Comparison of ENCODE assay signal across 22 mouse cellular contexts in the genomic region with DNA sequence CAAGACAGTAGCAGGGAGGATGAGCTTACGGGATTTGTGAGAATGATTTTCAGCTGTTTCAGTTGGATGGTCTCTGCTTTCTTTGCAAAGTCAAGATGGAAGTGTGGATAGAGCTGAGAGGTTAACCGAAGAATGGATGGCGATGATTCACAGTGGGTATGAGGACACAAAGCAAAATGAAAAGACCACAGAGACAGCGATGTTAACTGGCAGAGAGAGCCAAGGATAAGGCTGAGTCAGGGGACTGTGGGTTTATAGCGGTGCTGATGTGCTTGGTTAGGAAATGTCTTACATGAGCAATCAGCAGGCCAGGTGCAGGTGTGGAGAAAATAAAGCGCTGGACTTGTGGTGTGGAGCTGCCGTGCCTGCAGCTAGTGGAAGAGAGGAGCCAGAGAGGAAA.
DNase-seq lines count a peak whose midpoint lies in the region; ATAC-seq and TF ChIP-seq lines count a peak whose summit lies in the region.
"Had no signal": no experiment of that assay in that cellular context is flagged by ENCODE, and none has a peak within 500 bp of the region (broad histone marks: within the 10 kb centered on the region; RNA-seq: fewer than 3 reads in every experiment).

No protein-coding gene starts in this region.

- CTCF ChIA-PET in Patski (lab: Charles Lee): interaction anchor here (1.0 to 1.9 kb wide), 8 partner anchors 8 to 175 kb away, joined by 3 to 7 read pairs (median 3); no protein-coding TSS in a partner anchor

- H3K27me3 ChIP-seq in Patski: no peaks in the 10 kb centered on the region
- H3K27me3 ChIP-seq: CH12.LX; embryonic facial prominence, embryonic 13.5 days; embryonic facial prominence, embryonic 15.5 days; forebrain, embryonic 12.5 days had no signal

- peak; percentile 34 for DNase-seq in 3134 (ENCODE audit: extremely low read depth, insufficient read length, low spot score)
- peak; percentile 6 for DNase-seq in 416B (ENCODE audit: low read depth)
- no peak for DNase-seq in Patski (ENCODE audit: low read depth, low spot score)
- DNase-seq in gastrocnemius, adult 18-20 months (ENCODE audit: low spot score): no peak
- DNase-seq in layer of hippocampus, adult 9-10 months (ENCODE audit: low spot score): no peak
- DNase-seq: adrenal gland, adult 2 months; adrenal gland, postnatal 10 days; adrenal gland, postnatal 25 days; cerebellum, adult 11 months; cerebellum, adult 18-20 months; cerebellum, adult 8-10 months; cerebellum, adult 9-11 months; cerebellum, postnatal 14 days; cerebellum, postnatal 36 days; embryo, embryonic 11 days had no signal

- peak; percentile 73 for ATAC-seq in Patski
- ATAC-seq: CD4-positive, CD25-positive, alpha-beta regulatory T cell, adult 4 months; forebrain, embryonic 14.5 days; forebrain, embryonic 16.5 days had no signal

- no peak for TF ChIP-seq CTCF in Patski (IDR thresholded peaks at IDR 0.05)

- POLR2A ChIA-PET in Patski (lab: Charles Lee): no interaction called here

- in situ Hi-C loops in Patski (cut with MboI; ENCODE audit: low pct_unique_long_range_greater_than_20kb): no loop called here

Comparison
In these comparisons a context has a peak if more than half of its experiments do, and no peak if none do; other contexts are left out.
1. DNase-seq: peak in 3134 (single experiment) and 416B (single experiment); none in Patski (single experiment), gastrocnemius, adult 18-20 months (single experiment) and layer of hippocampus, adult 9-10 months (single experiment).